Mouse (Mus musculus) embryo, embryonic 11.5 days (tissue): ENCODE measurements around the gene Colq.

Experiments used
- DNase-seq: peaks from one replicate; pipeline ENCODE4 v3.0.0-alpha.2; 2012; ENCODE audit warnings: low read depth, low spot score

Gene Colq

GRCm38 (mm10) chr14:31525040-31525810 is 65.9 kb downstream of the Colq start:
- DNase-seq: no peak

GRCm38 (mm10) chr14:31521318-31521717 is 69.8 kb downstream of the Colq start:
- DNase-seq: no peak

- no peak for DNase-seq
Observed at GRCm38 (mm10) chr14:31519165-31519564, 72.0 kb downstream of the Colq start.

GRCm38 (mm10) chr14:31515895-31516294 is 75.2 kb downstream of the Colq start:
- no peak for DNase-seq

GRCm38 (mm10) chr14:31510322-31510721 is 80.8 kb downstream of the Colq start:
- DNase-seq: no peak

GRCm38 (mm10) chr14:31509911-31510310 is 81.2 kb downstream of the Colq start:
- DNase-seq: no peak

- no peak for DNase-seq
Observed at GRCm38 (mm10) chr14:31506456-31506855, 84.7 kb downstream of the Colq start.

- no peak for DNase-seq
Observed at GRCm38 (mm10) chr14:31503406-31503805, 87.7 kb downstream of the Colq start.

GRCm38 (mm10) chr14:31499526-31499925 is 91.6 kb downstream of the Colq start:
- no peak for DNase-seq

GRCm38 (mm10) chr14:31496241-31496646 is 94.9 kb downstream of the Colq start:
- DNase-seq: no peak

GRCm38 (mm10) chr14:31495538-31495937 is 95.6 kb downstream of the Colq start:
- DNase-seq: no peak

- DNase-seq: peak; percentile 81
Observed at GRCm38 (mm10) chr14:31494975-31495455, 96.1 kb downstream of the Colq start, which contains the start of gene Mettl6. Gene Mettl6, minus strand, starts transcription at chr14:31495040.

GRCm38 (mm10) chr14:31494349-31494974 is 96.7 kb downstream of the Colq start, which contains the start of gene Eaf1:
Gene Eaf1, plus strand, starts transcription at chr14:31494399.
- no peak for DNase-seq

GRCm38 (mm10) chr14:31493901-31494300 is 97.2 kb downstream of the Colq start:
- no peak for DNase-seq

- DNase-seq: no peak
Observed at GRCm38 (mm10) chr14:31488055-31488454, 103.1 kb downstream of the Colq start.

GRCm38 (mm10) chr14:31486465-31486864 is 104.7 kb downstream of the Colq start:
- no peak for DNase-seq

- no peak for DNase-seq
Observed at GRCm38 (mm10) chr14:31482417-31482816, 108.7 kb downstream of the Colq start.

GRCm38 (mm10) chr14:31473297-31473696 is 117.8 kb downstream of the Colq start:
- DNase-seq: no peak
